15 mouse cellular contexts compared by ENCODE assay signal in genomic region chr13:99186138-99186853, GRCm38 (mm10). TPM values are rescaled to one million over a fixed set of nuclear protein-coding genes. Genes with fewer than 3 reads are reported as not detected.
DNase-seq lines count a peak whose midpoint lies in the region; ATAC-seq and TF ChIP-seq lines count a peak whose summit lies in the region.
"Had no signal": no experiment of that assay in that cellular context is flagged by ENCODE, and none has a peak within 500 bp of the region (broad histone marks: within the 10 kb centered on the region; RNA-seq: fewer than 3 reads in every experiment).

No protein-coding gene starts in this region.

- H3K27ac ChIP-seq in hindbrain, embryonic 15.5 days (replicated peaks) = no peak overlapping the region
- no peak overlapping the region for H3K27ac ChIP-seq in hindbrain, embryonic 11.5 days (ENCODE audit: low read depth, low read length)
- no peak overlapping the region for H3K27ac ChIP-seq in liver, embryonic 13.5 days
- no peak overlapping the region for H3K27ac ChIP-seq in liver, embryonic 11.5 days (ENCODE audit: low read depth, low read length)
- peak overlapping the region; percentile 51 for H3K27ac ChIP-seq in cortical plate, adult 2 months (ENCODE audit: insufficient read depth, low read length)
- H3K27ac ChIP-seq in intestine, postnatal 0 days (ENCODE audit: low read depth, low read length) = no peak overlapping the region
- H3K27ac ChIP-seq: embryonic facial prominence, embryonic 12.5 days; forebrain, embryonic 10.5 days; limb, embryonic 15.5 days had no signal

- no peak for TF ChIP-seq CTCF in cortical plate, adult 2 months (IDR thresholded peaks at IDR 0.05; ENCODE audit: extremely low read depth, insufficient read depth, low read length)
- TF ChIP-seq CTCF in intestine, postnatal 0 days (IDR thresholded peaks at IDR 0.05; ENCODE audit: low read depth) = no peak

- no peaks in the 10 kb centered on the region for H3K27me3 ChIP-seq in hindbrain, embryonic 15.5 days
- H3K27me3 ChIP-seq in hindbrain, embryonic 11.5 days (ENCODE audit: control insufficient read depth, insufficient read depth, low read length) = no peaks in the 10 kb centered on the region
- H3K27me3 ChIP-seq in liver, embryonic 13.5 days = no peaks in the 10 kb centered on the region
- no peaks in the 10 kb centered on the region for H3K27me3 ChIP-seq in liver, embryonic 11.5 days (replicated peaks; ENCODE audit: control insufficient read depth, insufficient read depth, low read length)
- H3K27me3 ChIP-seq in intestine, postnatal 0 days (replicated peaks; ENCODE audit: control insufficient read depth, insufficient read depth, low read length) = no peaks in the 10 kb centered on the region
- H3K27me3 ChIP-seq: embryonic facial prominence, embryonic 12.5 days; limb, embryonic 15.5 days had no signal

- WGBS in hindbrain, embryonic 15.5 days = 90% methylated on average over 10 of the region's 10 CpGs
- 87% methylated on average over 10 of the region's 10 CpGs for WGBS in hindbrain, embryonic 11.5 days
- WGBS in liver, embryonic 13.5 days (ENCODE audit: insufficient replicate concordance) = 77% methylated on average over 10 of the region's 10 CpGs
- WGBS in liver, embryonic 11.5 days = 86% methylated on average over 10 of the region's 10 CpGs
- WGBS in intestine, postnatal 0 days = 88% methylated on average over 10 of the region's 10 CpGs

- H3K9ac ChIP-seq in hindbrain, embryonic 15.5 days = no peak overlapping the region
- no peak overlapping the region for H3K9ac ChIP-seq in hindbrain, embryonic 11.5 days (ENCODE audit: low read depth, low read length)
- H3K9ac ChIP-seq in liver, embryonic 13.5 days = no peak overlapping the region
- H3K9ac ChIP-seq in liver, embryonic 11.5 days (ENCODE audit: low read depth, low read length) = no peak overlapping the region
- no peak overlapping the region for H3K9ac ChIP-seq in intestine, postnatal 0 days (ENCODE audit: low read depth, low read length)
- H3K9ac ChIP-seq: embryonic facial prominence, embryonic 12.5 days; limb, embryonic 15.5 days had no signal

- peak overlapping the region; percentile 5 for H3K4me3 ChIP-seq in hindbrain, embryonic 15.5 days
- H3K4me3 ChIP-seq in hindbrain, embryonic 11.5 days (ENCODE audit: low read depth, low read length) = no peak overlapping the region
- H3K4me3 ChIP-seq in liver, embryonic 13.5 days (replicated peaks) = no peak overlapping the region
- no peak overlapping the region for H3K4me3 ChIP-seq in liver, embryonic 11.5 days (ENCODE audit: low read depth, low read length)
- H3K4me3 ChIP-seq in cortical plate, adult 2 months (ENCODE audit: insufficient read depth, low read length) = no peak overlapping the region
- no peak overlapping the region for H3K4me3 ChIP-seq in intestine, postnatal 0 days (ENCODE audit: low read depth, low read length)
- H3K4me3 ChIP-seq: embryonic facial prominence, embryonic 12.5 days; forebrain, embryonic 10.5 days; limb, embryonic 15.5 days; myocyte had no signal

- no peak overlapping the region for H3K4me2 ChIP-seq in hindbrain, embryonic 15.5 days
- H3K4me2 ChIP-seq in hindbrain, embryonic 11.5 days (replicated peaks; ENCODE audit: low read depth, low read length) = no peak overlapping the region
- peak overlapping the region; percentile 21; the same call in 1 of the 2 replicates for H3K4me2 ChIP-seq in liver, embryonic 13.5 days
- H3K4me2 ChIP-seq in liver, embryonic 11.5 days = no peak overlapping the region
- peak overlapping the region; percentile 30; the same call in 1 of the 2 replicates for H3K4me2 ChIP-seq in intestine, postnatal 0 days (replicated peaks; ENCODE audit: low read depth)
- H3K4me2 ChIP-seq: embryonic facial prominence, embryonic 12.5 days; limb, embryonic 15.5 days had no signal

- no peaks in the 10 kb centered on the region for H3K9me3 ChIP-seq in hindbrain, embryonic 15.5 days
- no peaks in the 10 kb centered on the region for H3K9me3 ChIP-seq in hindbrain, embryonic 11.5 days (ENCODE audit: control insufficient read depth, low read length)
- no peaks in the 10 kb centered on the region for H3K9me3 ChIP-seq in liver, embryonic 13.5 days (replicated peaks)
- H3K9me3 ChIP-seq in liver, embryonic 11.5 days (ENCODE audit: control insufficient read depth, low read length) = no peaks in the 10 kb centered on the region
- H3K9me3 ChIP-seq in intestine, postnatal 0 days (ENCODE audit: control insufficient read depth) = no peaks in the 10 kb centered on the region
- H3K9me3 ChIP-seq: embryonic facial prominence, embryonic 12.5 days; forebrain, embryonic 10.5 days; limb, embryonic 15.5 days had no signal

- TF ChIP-seq POLR2A in cortical plate, adult 2 months (IDR thresholded peaks at IDR 0.05; ENCODE audit: extremely low read depth, insufficient read depth, low read length) = no peak

- H3K36me3 ChIP-seq in hindbrain, embryonic 15.5 days = no peaks in the 10 kb centered on the region
- no peaks in the 10 kb centered on the region for H3K36me3 ChIP-seq in hindbrain, embryonic 11.5 days (ENCODE audit: control insufficient read depth, insufficient read depth, low read length)
- no peaks in the 10 kb centered on the region for H3K36me3 ChIP-seq in liver, embryonic 13.5 days
- H3K36me3 ChIP-seq in liver, embryonic 11.5 days (ENCODE audit: control insufficient read depth, insufficient read depth, low read length) = no peaks in the 10 kb centered on the region
- no peaks in the 10 kb centered on the region for H3K36me3 ChIP-seq in intestine, postnatal 0 days (ENCODE audit: control insufficient read depth, insufficient read depth)
- H3K36me3 ChIP-seq: embryonic facial prominence, embryonic 12.5 days; forebrain, embryonic 10.5 days; limb, embryonic 15.5 days had no signal

- DNase-seq in hindbrain, embryonic 11.5 days (ENCODE audit: low spot score) = no peak
- DNase-seq in liver, embryonic 13.5 days = no peak
- no peak for DNase-seq in liver, embryonic 11.5 days (ENCODE audit: low spot score)
- no peak for DNase-seq in urinary bladder, postnatal 4 days (ENCODE audit: low spot score in 2 of 2)
- no peak for DNase-seq in B cell, adult 2 months
- DNase-seq: cerebellum, postnatal 10 days; layer of hippocampus, postnatal 36 days had no signal

- no peak for ATAC-seq in hindbrain, embryonic 15.5 days (ENCODE audit: low FRiP score, low read depth)
- no peak for ATAC-seq in hindbrain, embryonic 11.5 days (ENCODE audit: low FRiP score)
- ATAC-seq in liver, embryonic 13.5 days (ENCODE audit: low read depth) = no peak
- no peak for ATAC-seq in liver, embryonic 11.5 days (replicated peaks; ENCODE audit: low FRiP score)
- no peak for ATAC-seq in intestine, postnatal 0 days
- ATAC-seq: inflammation-experienced regulatory T-cells, adult 6 months had no signal

- H3K4me1 ChIP-seq in hindbrain, embryonic 15.5 days (replicated peaks) = peaks cover 14% of the 10 kb centered on the region
- H3K4me1 ChIP-seq in hindbrain, embryonic 11.5 days (replicated peaks; ENCODE audit: control insufficient read depth, insufficient read depth, low read length) = no peaks in the 10 kb centered on the region
- H3K4me1 ChIP-seq in liver, embryonic 13.5 days (replicated peaks) = no peaks in the 10 kb centered on the region
- no peaks in the 10 kb centered on the region for H3K4me1 ChIP-seq in liver, embryonic 11.5 days (replicated peaks; ENCODE audit: control insufficient read depth, insufficient read depth, low read length)
- H3K4me1 ChIP-seq in cortical plate, adult 2 months (ENCODE audit: control insufficient read depth, insufficient read depth, low read length) = peaks cover 5% of the 10 kb centered on the region; the same call in 1 of the 2 replicates
- no peaks in the 10 kb centered on the region for H3K4me1 ChIP-seq in intestine, postnatal 0 days (replicated peaks; ENCODE audit: control insufficient read depth, insufficient read depth, low read length)

RNA-seq across cellular contexts. Expression of gene Zfp366, which starts 1.7 kb away (rescaled TPM):
- polyA plus RNA-seq in hindbrain, embryonic 15.5 days (2015; fragmentation: Nextera tagmentation; extraction: Ambion mirVana) = 0.67 and 0.77 TPM in 2 replicates
- 0.91 and 0.95 TPM in 2 replicates for polyA plus RNA-seq in hindbrain, embryonic 11.5 days (2014; fragmentation: Nextera tagmentation; extraction: Ambion mirVana)
- 0.16 and 0.21 TPM in 2 replicates for polyA plus RNA-seq in liver, embryonic 13.5 days (2015; fragmentation: Nextera tagmentation; extraction: Ambion mirVana)
- polyA plus RNA-seq in liver, embryonic 11.5 days (2014; fragmentation: Nextera tagmentation; extraction: Ambion mirVana) = 0.51 and 0.69 TPM in 2 replicates
- polyA plus RNA-seq in cortical plate, adult 2 months (2012; rRNA removed) = 2.3 and 2.4 TPM in 2 replicates
- 0.38 and 0.39 TPM in 2 replicates for polyA plus RNA-seq in intestine, postnatal 0 days (2015; fragmentation: Nextera tagmentation; extraction: Ambion mirVana)

Comparison
In these comparisons a context has a peak if more than half of its experiments do, and no peak if none do; other contexts are left out.
1. H3K4me2 ChIP-seq: peak in liver, embryonic 13.5 days (single experiment) and intestine, postnatal 0 days (single experiment); none in hindbrain, embryonic 15.5 days (single experiment), hindbrain, embryonic 11.5 days (single experiment) and liver, embryonic 11.5 days (single experiment).